ENCODE assay signal across 8 mouse cellular contexts in genomic region chr11:74619201-74619955, GRCm38 (mm10). TPM values are rescaled to one million over a fixed set of nuclear protein-coding genes. Genes with fewer than 3 reads are reported as not detected.
DNase-seq lines count a peak whose midpoint lies in the region; ATAC-seq lines count a peak whose summit lies in the region.

TSS of gene Ccdc92b (plus strand) at chr11:74619605.

- ATAC-seq in intestine, embryonic 14.5 days (replicated peaks; ENCODE audit: low FRiP score, low TSS enrichment, low read depth), result peak; percentile 86
- ATAC-seq in midbrain, embryonic 11.5 days (ENCODE audit: low FRiP score), result peak; percentile 88
- ATAC-seq in inflammation-experienced regulatory T-cells, adult 6 months, result no peak

- H3K4me3 ChIP-seq in intestine, embryonic 14.5 days (ENCODE audit: low read depth, low read length), result peak within 1 kb of the TSS; percentile 28
- H3K4me3 ChIP-seq in midbrain, embryonic 11.5 days (ENCODE audit: low read depth, low read length), result peak within 1 kb of the TSS; percentile 50

- peaks cover 33% of the 10 kb centered on the region for H3K27me3 ChIP-seq in intestine, embryonic 14.5 days (replicated peaks; ENCODE audit: control insufficient read depth, insufficient read depth, low read length)
- H3K27me3 ChIP-seq in midbrain, embryonic 11.5 days (ENCODE audit: control insufficient read depth, insufficient read depth, low read length), result peaks cover 14% of the 10 kb centered on the region

- peak within 1 kb of the TSS; percentile 49 for H3K4me2 ChIP-seq in intestine, embryonic 14.5 days (ENCODE audit: low read length)
- peak within 1 kb of the TSS; percentile 71 for H3K4me2 ChIP-seq in midbrain, embryonic 11.5 days

- no peak within 1 kb of the TSS for H3K27ac ChIP-seq in intestine, embryonic 14.5 days (ENCODE audit: low read depth)
- no peak within 1 kb of the TSS for H3K27ac ChIP-seq in midbrain, embryonic 11.5 days (ENCODE audit: low read depth, low read length)

- H3K36me3 ChIP-seq in intestine, embryonic 14.5 days (ENCODE audit: control insufficient read depth, insufficient read depth, low read length), result no peaks in the 10 kb centered on the region
- H3K36me3 ChIP-seq in midbrain, embryonic 11.5 days (ENCODE audit: control insufficient read depth, insufficient read depth, low read length), result no peaks in the 10 kb centered on the region

- H3K9me3 ChIP-seq in intestine, embryonic 14.5 days (ENCODE audit: control insufficient read depth, low read length), result no peaks in the 10 kb centered on the region
- no peaks in the 10 kb centered on the region for H3K9me3 ChIP-seq in midbrain, embryonic 11.5 days (ENCODE audit: control insufficient read depth, low read length)

- under 1% methylated on average over 51 of the region's 63 CpGs for WGBS in intestine, embryonic 14.5 days
- under 1% methylated on average over 44 of the region's 63 CpGs for WGBS in midbrain, embryonic 11.5 days

- intact Hi-C loops in left cerebral cortex, postnatal 36 days (cut with DNase I), result loop anchor here (1.0 to 5.0 kb wide), 2 partner anchors 30 to 62 kb away; no protein-coding TSS in a partner anchor

- H3K9ac ChIP-seq in intestine, embryonic 14.5 days (ENCODE audit: low read length), result no peak within 1 kb of the TSS
- H3K9ac ChIP-seq in midbrain, embryonic 11.5 days (ENCODE audit: low read length), result peak within 1 kb of the TSS; percentile 57

- peak; percentile 63 for DNase-seq in adrenal gland, adult 8-10 months
- DNase-seq in embryo, embryonic 11 days, result peak; percentile 91
- DNase-seq in gastrocnemius, postnatal 25 days, result peak; percentile 58
- DNase-seq in intestine, embryonic 14.5 days (ENCODE audit: low spot score), result peak; percentile 96
- DNase-seq in left cerebral cortex, postnatal 36 days (ENCODE audit: low spot score in 2 of 2), result peak; percentile 72 to 78
- peak; percentile 97 for DNase-seq in midbrain, embryonic 11.5 days (ENCODE audit: low spot score, missing footprints)
- DNase-seq in skeletal muscle tissue, adult 2 months (ENCODE audit: low read depth, low spot score), result peak; percentile 30

- H3K4me1 ChIP-seq in intestine, embryonic 14.5 days (replicated peaks; ENCODE audit: control insufficient read depth, insufficient read depth, low read length), result no peaks in the 10 kb centered on the region; the same call in 1 of the 2 replicates
- peaks cover 3% of the 10 kb centered on the region; the same call in 1 of the 2 replicates for H3K4me1 ChIP-seq in midbrain, embryonic 11.5 days (ENCODE audit: control insufficient read depth, insufficient read depth, low read length)

RNA-seq across cellular contexts. Expression of gene Ccdc92b, which starts in this region (rescaled TPM):
- 1 to 10 TPM; 3.9 to 7.0 (median 4.5) TPM for total RNA-seq in adrenal gland, adult 8-10 months (2022)
- under 1 TPM; 0.11 to 0.13 TPM for total RNA-seq in gastrocnemius, postnatal 25 days (2021)
- 0.56 and 0.74 TPM in 2 replicates for polyA plus RNA-seq in intestine, embryonic 14.5 days (2014; fragmentation: Nextera tagmentation; extraction: Ambion mirVana)
- total RNA-seq in left cerebral cortex, postnatal 36 days (2021), result 10 to 100 TPM; 28.5 to 31.2 TPM
- polyA plus RNA-seq in midbrain, embryonic 11.5 days (2014; fragmentation: Nextera tagmentation; extraction: Ambion mirVana), result 1.1 and 1.6 TPM in 2 replicates
- polyA plus RNA-seq in inflammation-experienced regulatory T-cells, adult 6 months (2017; shearing (Covaris generic)), result not detected

Comparison
In these comparisons a context has a peak if more than half of its experiments do, and no peak if none do; other contexts are left out.
1. RNA of gene Ccdc92b (total RNA-seq): 28.5 to 31.2 TPM in left cerebral cortex, postnatal 36 days and 3.9 to 7.0 TPM in adrenal gland, adult 8-10 months; 0.11 to 0.13 TPM in gastrocnemius, postnatal 25 days; every median in the first group is over 4 times any median in the second.
2. Peak in DNase-seq in gastrocnemius, postnatal 25 days; RNA of the gene not detected or under 1 TPM.
3. Peak in DNase-seq, ATAC-seq, H3K4me3 ChIP-seq and H3K4me2 ChIP-seq in intestine, embryonic 14.5 days; RNA of the gene not detected or under 1 TPM.
4. DNase-seq: peak in every context shown above with its lines; median percentile 97 in midbrain, embryonic 11.5 days; 96 in intestine, embryonic 14.5 days; 91 in embryo, embryonic 11 days; 75 in left cerebral cortex, postnatal 36 days; 63 in adrenal gland, adult 8-10 months; 58 in gastrocnemius, postnatal 25 days; 30 in skeletal muscle tissue, adult 2 months.